Mouse (Mus musculus) forebrain, embryonic 16.5 days (tissue): Measurements from ENCODE around the gene Cntn4. TPM values are rescaled to one million over a fixed set of nuclear protein-coding genes. Genes with fewer than 3 reads are reported as not detected.
A peak's percentile ranks its signal among the peaks of the same experiment; 100 is the strongest.

Experiments used
- ATAC-seq: fragments of 200-750 bp; cut with Nextera tagmentation; 2 replicates; pipeline ENCODE4 v1.8.0; 2017; ENCODE audit warnings: mild to moderate bottlenecking, moderate library complexity
- H3K27ac ChIP-seq: fragments of 300-500 bp; sonication (generic); 2 replicates; pipeline ENCODE4 v1.5.1; 2014; ENCODE audit warnings: low read length, control low read depth
- H3K27me3 ChIP-seq: fragments of 300-500 bp; sonication (generic); replicated peaks from 2 replicates; pipeline ENCODE4 v1.6.1; 2014; ENCODE audit warnings: low read length; ENCODE audit not compliant: control insufficient read depth, insufficient read depth
- H3K36me3 ChIP-seq: fragments of 300-500 bp; sonication (generic); 2 replicates; pipeline ENCODE4 v1.6.1; 2014; ENCODE audit not compliant: control insufficient read depth, insufficient read depth
- H3K4me1 ChIP-seq: fragments of 300-500 bp; sonication (generic); replicated peaks from 2 replicates; pipeline ENCODE4 v1.6.1; 2014; ENCODE audit warnings: low read length; ENCODE audit not compliant: control insufficient read depth, insufficient read depth
- H3K4me2 ChIP-seq: fragments of 300-500 bp; sonication (generic); 2 replicates; pipeline ENCODE4 v1.6.1; 2014; ENCODE audit warnings: mild to moderate bottlenecking, low read length, control low read depth
- H3K4me3 ChIP-seq: fragments of 300-500 bp; sonication (generic); replicated peaks from 2 replicates; pipeline ENCODE4 v1.5.1; 2014; ENCODE audit warnings: mild to moderate bottlenecking, low read length, control low read depth
- H3K9ac ChIP-seq: fragments of 300-500 bp; sonication (generic); replicated peaks from 2 replicates; pipeline ENCODE4 v1.6.1; 2014; ENCODE audit warnings: low read depth, low read length, control low read depth
- H3K9me3 ChIP-seq: fragments of 300-500 bp; sonication (generic); 2 replicates; pipeline ENCODE4 v1.6.1; 2016; ENCODE audit warnings: low read length; ENCODE audit not compliant: control insufficient read depth
- WGBS: fragments of 180-500 bp; shearing (Covaris S2); extraction: QIAGEN DNeasy Blood & Tissue Kit; methylation state at CpG from one replicate; pipeline ENCODE4 v1.1.7; 2014; 5-methylcytosine and 5-hydroxymethylcytosine counted together
- polyA plus RNA-seq: library from polyadenylated mRNA; unstranded; fragments of >200 nt; fragmentation: Nextera tagmentation; extraction: Ambion mirVana; gene quantifications from 2 replicates; pipeline ENCODE4 v1.2.1, GENCODE M21; 2015

The Cntn4 gene
- polyA plus RNA-seq, 1 experiment from 2014 or later: 10.3 TPM

- WGBS: 54% methylated on average over 3 of the region's 3 CpGs
- peaks cover 4% of the 10 kb centered on the region; the same call in 1 of the 2 replicates for H3K4me1 ChIP-seq
Observed at GRCm38 (mm10) chr6:106441246-106441645, 763.8 kb downstream of the Cntn4 start.

GRCm38 (mm10) chr6:106454131-106454838 is 776.8 kb downstream of the Cntn4 start:
- Histone ChIP-seq H3K36me3 (no peaks in the 10 kb centered on the region), H3K27ac (no peak overlapping the region), H3K9ac (no peak overlapping the region), H3K4me2 (no peak overlapping the region), H3K27me3 (no peaks in the 10 kb centered on the region), H3K4me1 (no peaks in the 10 kb centered on the region), H3K9me3 (no peaks in the 10 kb centered on the region), H3K4me3 (no peak overlapping the region)
- WGBS: 58% methylated on average over 3 of the region's 3 CpGs
- ATAC-seq: no peak

More at GRCm38 (mm10) chr6:106441246-106441645, 763.8 kb downstream of the Cntn4 start:
- H3K9ac ChIP-seq: no peak overlapping the region
- H3K4me3 ChIP-seq: no peak overlapping the region
- no peaks in the 10 kb centered on the region for H3K9me3 ChIP-seq
- no peak overlapping the region for H3K4me2 ChIP-seq
- no peak overlapping the region for H3K27ac ChIP-seq
- no peaks in the 10 kb centered on the region for H3K27me3 ChIP-seq
- H3K36me3 ChIP-seq: no peaks in the 10 kb centered on the region
- no peak for ATAC-seq

GRCm38 (mm10) chr6:106455616-106456015 is 778.2 kb downstream of the Cntn4 start:
- H3K4me2 ChIP-seq: no peak overlapping the region
- H3K27ac ChIP-seq: no peak overlapping the region
- ATAC-seq: peak; percentile 72
- no peak overlapping the region for H3K9ac ChIP-seq
- no peaks in the 10 kb centered on the region for H3K36me3 ChIP-seq
- H3K4me3 ChIP-seq: no peak overlapping the region
- H3K4me1 ChIP-seq: no peaks in the 10 kb centered on the region
- 51% methylated on average over 3 of the region's 3 CpGs for WGBS
- H3K9me3 ChIP-seq: no peaks in the 10 kb centered on the region
- no peaks in the 10 kb centered on the region for H3K27me3 ChIP-seq

GRCm38 (mm10) chr6:106458166-106458565 is 780.7 kb downstream of the Cntn4 start:
- WGBS: 84% methylated on average over 6 of the region's 6 CpGs
- H3K4me2 ChIP-seq: no peak overlapping the region

GRCm38 (mm10) chr6:106462403-106462802 is 784.9 kb downstream of the Cntn4 start:
- no peak for ATAC-seq
- 84% methylated on average over 6 of the region's 6 CpGs for WGBS
- peaks cover 4% of the 10 kb centered on the region for H3K4me1 ChIP-seq
- H3K4me2 ChIP-seq: no peak overlapping the region
- no peak overlapping the region for H3K4me3 ChIP-seq
- H3K9me3 ChIP-seq: no peaks in the 10 kb centered on the region
- H3K27ac ChIP-seq: no peak overlapping the region
- no peaks in the 10 kb centered on the region for H3K36me3 ChIP-seq
- no peaks in the 10 kb centered on the region for H3K27me3 ChIP-seq
- H3K9ac ChIP-seq: no peak overlapping the region

More at GRCm38 (mm10) chr6:106458166-106458565, 780.7 kb downstream of the Cntn4 start:
- Histone ChIP-seq H3K9ac (no peak overlapping the region), H3K36me3 (no peaks in the 10 kb centered on the region), H3K4me1 (no peaks in the 10 kb centered on the region), H3K4me3 (no peak overlapping the region), H3K27me3 (no peaks in the 10 kb centered on the region), H3K27ac (no peak overlapping the region), H3K9me3 (no peaks in the 10 kb centered on the region)
- no peak for ATAC-seq

GRCm38 (mm10) chr6:106463857-106464256 is 786.4 kb downstream of the Cntn4 start:
- Histone ChIP-seq H3K9me3 (no peaks in the 10 kb centered on the region), H3K27ac (no peak overlapping the region), H3K4me3 (no peak overlapping the region), H3K27me3 (no peaks in the 10 kb centered on the region), H3K9ac (no peak overlapping the region), H3K36me3 (no peaks in the 10 kb centered on the region), H3K4me1 (peaks cover 4% of the 10 kb centered on the region), H3K4me2 (no peak overlapping the region)
- no peak for ATAC-seq
- 91% methylated on average over 2 of the region's 2 CpGs for WGBS

GRCm38 (mm10) chr6:106465766-106466165 is 788.3 kb downstream of the Cntn4 start:
- Histone ChIP-seq H3K36me3 (no peaks in the 10 kb centered on the region), H3K4me3 (no peak overlapping the region), H3K4me2 (no peak overlapping the region), H3K9me3 (no peaks in the 10 kb centered on the region), H3K9ac (no peak overlapping the region), H3K27ac (no peak overlapping the region), H3K27me3 (no peaks in the 10 kb centered on the region), H3K4me1 (peaks cover 4% of the 10 kb centered on the region)
- no peak for ATAC-seq
- WGBS: 5% methylated on average over 2 of the region's 2 CpGs

- Histone ChIP-seq H3K9ac (no peak overlapping the region), H3K4me2 (no peak overlapping the region), H3K27ac (no peak overlapping the region), H3K4me3 (no peak overlapping the region), H3K9me3 (no peaks in the 10 kb centered on the region), H3K36me3 (no peaks in the 10 kb centered on the region), H3K4me1 (peaks cover 4% of the 10 kb centered on the region), H3K27me3 (no peaks in the 10 kb centered on the region)
- WGBS: 10% methylated on average over 5 of the region's 5 CpGs
- peak; percentile 89 for ATAC-seq
Observed at GRCm38 (mm10) chr6:106466267-106467029, 789.0 kb downstream of the Cntn4 start.

GRCm38 (mm10) chr6:106471840-106472608 is 794.6 kb downstream of the Cntn4 start:
- Histone ChIP-seq H3K4me1 (no peaks in the 10 kb centered on the region), H3K9me3 (no peaks in the 10 kb centered on the region), H3K27ac (no peak overlapping the region), H3K27me3 (no peaks in the 10 kb centered on the region), H3K9ac (no peak overlapping the region), H3K4me2 (no peak overlapping the region), H3K36me3 (no peaks in the 10 kb centered on the region), H3K4me3 (no peak overlapping the region)
- no peak for ATAC-seq
- 92% methylated on average over 2 of the region's 2 CpGs for WGBS
